Mouse (Mus musculus): ENCODE measurements around the gene Hepacam. TPM values are rescaled to one million over a fixed set of nuclear protein-coding genes. Genes with fewer than 3 reads are reported as not detected.

Gene Hepacam
- total RNA-seq (2012; rRNA removed) (0.13 TPM in 1 of 2 replicates, not detected in the other), total RNA-seq (2014; rRNA removed) (not detected in 2 replicates), polyA plus RNA-seq (2012; ENCODE audit: insufficient read length, low read depth) (0.07 TPM in 1 of 2 replicates, not detected in the other)

DNA sequence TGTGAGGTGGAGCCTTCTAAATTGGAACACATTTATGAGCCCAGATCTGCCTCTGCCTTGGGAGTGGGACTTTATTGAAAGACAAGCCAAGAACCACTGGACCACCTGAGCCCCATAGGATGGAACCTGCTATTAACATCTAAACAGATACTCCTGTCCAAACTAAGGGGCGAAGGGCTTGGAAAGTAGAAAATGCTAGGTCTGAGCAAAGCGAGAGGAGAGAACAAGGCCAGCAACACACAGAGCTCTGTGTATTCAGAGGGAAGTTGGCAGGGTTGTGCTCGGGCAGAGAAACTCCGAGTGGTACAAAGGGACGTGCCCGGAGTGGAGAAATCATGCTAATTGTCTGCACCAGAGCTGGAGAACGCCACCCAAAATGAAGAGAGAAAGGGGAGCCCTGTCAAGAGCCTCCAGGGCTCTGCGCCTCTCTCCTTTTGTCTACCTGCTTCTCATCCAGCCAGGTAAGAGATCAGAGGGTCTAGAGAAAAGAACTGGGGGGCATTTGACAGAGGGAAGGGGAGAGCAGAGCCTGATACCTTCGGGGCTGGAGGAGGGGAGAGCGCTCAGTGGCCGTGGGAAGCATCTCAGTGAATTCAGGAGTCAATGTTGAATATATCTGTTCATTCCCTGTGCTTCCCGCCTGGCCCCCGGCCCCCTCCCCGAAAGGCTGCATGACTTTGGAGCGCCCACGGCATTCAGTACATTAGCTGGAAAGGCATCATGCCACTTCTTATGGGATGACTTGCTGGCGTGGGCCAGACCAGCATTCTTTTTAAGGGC lies at the start of gene Hepacam:
Gene Hepacam (plus strand): TSS at position 51 of the 780 bp plus-strand sequence.
- Histone ChIP-seq H3K4me2 (ENCODE audit: insufficient read depth, low read depth, poor library complexity, severe bottlenecking) (no peak within 1 kb of the TSS), H3K79me2 (replicated peaks; ENCODE audit: control insufficient read depth, extremely low read depth, insufficient read depth, poor library complexity, severe bottlenecking) (no peaks in the 10 kb centered on the region), H3K4me1 (ENCODE audit: control insufficient read depth in 1 of 2, insufficient read depth in 2 of 2) (peaks cover 0 to 8% of the 10 kb centered on the region in 2 experiments; a peak in 1 of 4 replicates), H3K36me3 (replicated peaks in 1 of 2; ENCODE audit: control insufficient read depth in 1 of 2, insufficient read depth in 1 of 2, low read length in 1 of 2) (no peaks in the 10 kb centered on the region), H3K27me3 (replicated peaks) (no peaks in the 10 kb centered on the region), H3K9ac (ENCODE audit: insufficient read depth, low read depth) (no peak within 1 kb of the TSS; the same call in 1 of the 2 replicates), H3K4me3 (replicated peaks in 1 of 3; ENCODE audit: low read depth in 2 of 3, low read length in 2 of 3, poor library complexity in 1 of 3) (no peak within 1 kb of the TSS), H3K27ac (ENCODE audit: insufficient read depth, low read depth) (no peak within 1 kb of the TSS), H3K9me3 (replicated peaks; ENCODE audit: low read length) (no peaks in the 10 kb centered on the region)
- dilution Hi-C loops (cut with MboI; ENCODE audit: extremely low pct_ligation_motif_present, extremely low pct_unique_long_range_greater_than_20kb, low sequenced_read_pairs) (no loop called here), in situ Hi-C loops (cut with MboI; ENCODE audit: low pct_ligation_motif_present, low pct_unique_long_range_greater_than_20kb, low sequenced_read_pairs) (no loop called here)
- TF ChIP-seq JUN (IDR thresholded peaks at IDR 0.05; ENCODE audit: insufficient read depth, low read depth, low read length) (no peak), JUND (conservative IDR thresholded peaks at IDR 0.05; ENCODE audit: low read depth, low read length) (no peak), SMC3 (IDR thresholded peaks at IDR 0.05; ENCODE audit: low read depth, low read length) (no peak), IRF4 (IDR thresholded peaks at IDR 0.05; ENCODE audit: low read depth, low read length) (no peak), CTCF (conservative IDR thresholded peaks at IDR 0.05 in 1 of 2, IDR thresholded peaks at IDR 0.05 in 1 of 2; ENCODE audit: low read depth in 2 of 2, low read length in 2 of 2) (no peak), UBTF (IDR thresholded peaks at IDR 0.05; ENCODE audit: low read depth, low read length) (no peak), MYC (IDR thresholded peaks at IDR 0.05; ENCODE audit: low read depth, low read length) (no peak), BHLHE40 (IDR thresholded peaks at IDR 0.05; ENCODE audit: low read depth, low read length) (no peak), ELF1 (IDR thresholded peaks at IDR 0.05; ENCODE audit: low read depth, low read length) (no peak), USF2 (conservative IDR thresholded peaks at IDR 0.05; ENCODE audit: low read depth, low read length) (no peak), CHD1 (IDR thresholded peaks at IDR 0.05; ENCODE audit: low read depth, low read length) (no peak)
- DNase-seq (ENCODE audit: extremely low read depth): no peak

GRCm38 (mm10) chr9:37329456-37329855 lies 37.7 kb upstream of the Hepacam start:
- Histone ChIP-seq H3K4me1 (ENCODE audit: control insufficient read depth in 1 of 2, insufficient read depth in 2 of 2) (no peaks in the 10 kb centered on the region), H3K4me2 (ENCODE audit: insufficient read depth, low read depth, poor library complexity, severe bottlenecking) (no peak overlapping the region), H3K9ac (ENCODE audit: insufficient read depth, low read depth) (no peak overlapping the region), H3K4me3 (replicated peaks in 1 of 3; ENCODE audit: low read depth in 2 of 3, low read length in 2 of 3, poor library complexity in 1 of 3) (no peak overlapping the region), H3K27ac (ENCODE audit: insufficient read depth, low read depth) (no peak overlapping the region), H3K9me3 (replicated peaks; ENCODE audit: low read length) (no peaks in the 10 kb centered on the region), H3K27me3 (replicated peaks) (no peaks in the 10 kb centered on the region), H3K79me2 (replicated peaks; ENCODE audit: control insufficient read depth, extremely low read depth, insufficient read depth, poor library complexity, severe bottlenecking) (no peaks in the 10 kb centered on the region), H3K36me3 (replicated peaks in 1 of 2; ENCODE audit: control insufficient read depth in 1 of 2, insufficient read depth in 1 of 2, low read length in 1 of 2) (peaks cover 0 to 13% of the 10 kb centered on the region in 2 experiments)
- dilution Hi-C loops (cut with MboI; ENCODE audit: extremely low pct_ligation_motif_present, extremely low pct_unique_long_range_greater_than_20kb, low sequenced_read_pairs) (no loop called here), in situ Hi-C loops (cut with MboI; ENCODE audit: low pct_ligation_motif_present, low pct_unique_long_range_greater_than_20kb, low sequenced_read_pairs) (no loop called here)
- peak; percentile 34 for DNase-seq (ENCODE audit: extremely low read depth)
- TF ChIP-seq RAD21 (IDR thresholded peaks at IDR 0.05; ENCODE audit: low read depth, low read length) (peak; percentile 90), PAX5 (IDR thresholded peaks at IDR 0.05; ENCODE audit: low read length) (no peak), ZC3H11A (IDR thresholded peaks at IDR 0.05; ENCODE audit: low read depth, low read length) (peak; percentile 22; the same call in 1 of the 2 replicates), CTCF (conservative IDR thresholded peaks at IDR 0.05 in 1 of 2, IDR thresholded peaks at IDR 0.05 in 1 of 2; ENCODE audit: low read depth in 2 of 2, low read length in 2 of 2) (peak; percentile 22 to 77; a peak in 3 of 4 replicates), SMC3 (IDR thresholded peaks at IDR 0.05; ENCODE audit: low read depth, low read length) (peak; percentile 60)

All from CH12.LX (cell line).